Mouse (Mus musculus) kidney, embryonic 16.5 days (tissue): ENCODE measurements around the gene Cers3. TPM values are rescaled to one million over a fixed set of nuclear protein-coding genes. Genes with fewer than 3 reads are reported as not detected.
A peak's percentile ranks its signal among the peaks of the same experiment; 100 is the strongest.

ENCODE experiments used
- ATAC-seq: fragments of 200-750 bp; cut with Nextera tagmentation; 2 replicates; pipeline ENCODE4 v1.8.0; 2017; ENCODE audit warnings: moderate TSS enrichment; ENCODE audit not compliant: low FRiP score, low TSS enrichment
- H3K27ac ChIP-seq: fragments of 300-500 bp; sonication (generic); 2 replicates; pipeline ENCODE4 v1.5.1; 2014; ENCODE audit warnings: low read length
- H3K27me3 ChIP-seq: fragments of 300-500 bp; sonication (generic); 2 replicates; pipeline ENCODE4 v1.6.1; 2014; ENCODE audit warnings: low read length, control low read depth, mixed read lengths; ENCODE audit not compliant: insufficient read depth
- H3K36me3 ChIP-seq: fragments of 300-500 bp; sonication (generic); 2 replicates; pipeline ENCODE4 v1.6.1; 2014; ENCODE audit warnings: low read length, control low read depth, mixed read lengths; ENCODE audit not compliant: insufficient read depth
- H3K4me1 ChIP-seq: fragments of 300-500 bp; sonication (generic); 2 replicates; pipeline ENCODE4 v1.6.1; 2014; ENCODE audit warnings: low read length, control low read depth, mixed read lengths; ENCODE audit not compliant: insufficient read depth
- H3K4me2 ChIP-seq: fragments of 300-500 bp; sonication (generic); replicated peaks from 2 replicates; pipeline ENCODE4 v1.6.1; 2014; ENCODE audit warnings: low read depth, low read length
- H3K4me3 ChIP-seq: fragments of 300-500 bp; sonication (generic); 2 replicates; pipeline ENCODE4 v1.5.1; 2014; ENCODE audit warnings: mild to moderate bottlenecking, low read length
- H3K9ac ChIP-seq: fragments of 300-500 bp; sonication (generic); replicated peaks from 2 replicates; pipeline ENCODE4 v1.6.1; 2014; ENCODE audit warnings: low read length
- H3K9me3 ChIP-seq: fragments of 300-500 bp; sonication (generic); 2 replicates; pipeline ENCODE4 v1.6.1; 2016; ENCODE audit warnings: low read length, control low read depth
- WGBS: fragments of 180-500 bp; shearing (Covaris S2); extraction: QIAGEN DNeasy Blood & Tissue Kit; methylation state at CpG from one replicate; pipeline ENCODE4 v1.1.7; 2014; 5-methylcytosine and 5-hydroxymethylcytosine counted together
- polyA plus RNA-seq: library from polyadenylated mRNA; unstranded; fragments of >200 nt; fragmentation: Nextera tagmentation; extraction: Ambion mirVana; gene quantifications from 2 replicates; pipeline ENCODE4 v1.2.1, GENCODE M21; 2015

The Cers3 gene
- polyA plus RNA-seq, 1 experiment from 2014 or later: 2.7 TPM

- 70% methylated on average over 3 of the region's 3 CpGs for WGBS
- Histone ChIP-seq H3K4me3 (no peak overlapping the region), H3K9me3 (no peaks in the 10 kb centered on the region), H3K4me2 (no peak overlapping the region), H3K36me3 (no peaks in the 10 kb centered on the region), H3K9ac (no peak overlapping the region), H3K4me1 (no peaks in the 10 kb centered on the region), H3K27me3 (no peaks in the 10 kb centered on the region), H3K27ac (no peak overlapping the region)
- no peak for ATAC-seq
These were observed 27.4 kb downstream of the Cers3 start for GRCm38 (mm10) chr7:66770706-66771105.

- WGBS: 67% methylated on average over 6 of the region's 6 CpGs
- Histone ChIP-seq H3K4me3 (no peak overlapping the region), H3K9me3 (no peaks in the 10 kb centered on the region), H3K27me3 (no peaks in the 10 kb centered on the region), H3K4me2 (no peak overlapping the region), H3K36me3 (no peaks in the 10 kb centered on the region), H3K27ac (no peak overlapping the region), H3K4me1 (no peaks in the 10 kb centered on the region), H3K9ac (no peak overlapping the region)
- ATAC-seq: no peak
These were observed 27.9 kb downstream of the Cers3 start for GRCm38 (mm10) chr7:66771252-66771651.

- H3K9ac ChIP-seq: no peak overlapping the region
- peak overlapping the region; percentile 63 for H3K27ac ChIP-seq
- WGBS: 40% methylated on average over 2 of the region's 2 CpGs
These were observed 36.1 kb downstream of the Cers3 start for GRCm38 (mm10) chr7:66779411-66779810.

GRCm38 (mm10) chr7:66779944-66780942 is 36.9 kb downstream of the Cers3 start:
- no peak overlapping the region for H3K4me3 ChIP-seq
- 46% methylated on average over 10 of the region's 10 CpGs for WGBS
- H3K36me3 ChIP-seq: no peaks in the 10 kb centered on the region
- no peak overlapping the region for H3K4me2 ChIP-seq
- H3K9me3 ChIP-seq: no peaks in the 10 kb centered on the region
- H3K27me3 ChIP-seq: no peaks in the 10 kb centered on the region
- H3K9ac ChIP-seq: no peak overlapping the region
- ATAC-seq: peak; percentile 89
- peaks cover 15% of the 10 kb centered on the region for H3K4me1 ChIP-seq
- H3K27ac ChIP-seq: peak overlapping the region; percentile 66

More at GRCm38 (mm10) chr7:66779411-66779810, 36.1 kb downstream of the Cers3 start:
- H3K9me3 ChIP-seq: no peaks in the 10 kb centered on the region
- no peak for ATAC-seq
- H3K27me3 ChIP-seq: no peaks in the 10 kb centered on the region
- H3K4me1 ChIP-seq: peaks cover 15% of the 10 kb centered on the region
- no peaks in the 10 kb centered on the region for H3K36me3 ChIP-seq
- H3K4me3 ChIP-seq: no peak overlapping the region
- H3K4me2 ChIP-seq: no peak overlapping the region

GRCm38 (mm10) chr7:66786476-66786875 is 43.2 kb downstream of the Cers3 start:
- no peak overlapping the region for H3K4me3 ChIP-seq
- H3K9ac ChIP-seq: no peak overlapping the region
- H3K27me3 ChIP-seq: no peaks in the 10 kb centered on the region
- no peaks in the 10 kb centered on the region for H3K9me3 ChIP-seq
- ATAC-seq: no peak
- no peak overlapping the region for H3K4me2 ChIP-seq
- WGBS: 68% methylated on average over 3 of the region's 3 CpGs
- H3K4me1 ChIP-seq: peaks cover 17% of the 10 kb centered on the region
- no peaks in the 10 kb centered on the region for H3K36me3 ChIP-seq
- H3K27ac ChIP-seq: no peak overlapping the region

GRCm38 (mm10) chr7:66787816-66788215 is 44.5 kb downstream of the Cers3 start:
- Histone ChIP-seq H3K27ac (peak overlapping the region; percentile 29; the same call in 1 of the 2 replicates), H3K4me2 (no peak overlapping the region), H3K36me3 (no peaks in the 10 kb centered on the region), H3K4me3 (no peak overlapping the region), H3K9me3 (no peaks in the 10 kb centered on the region), H3K9ac (no peak overlapping the region), H3K4me1 (peaks cover 17% of the 10 kb centered on the region), H3K27me3 (no peaks in the 10 kb centered on the region)
- 51% methylated on average over 2 of the region's 2 CpGs for WGBS
- no peak for ATAC-seq

- ATAC-seq: peak; percentile 73
- WGBS: 19% methylated on average over 8 of the region's 8 CpGs
- peak overlapping the region; percentile 44 for H3K27ac ChIP-seq
- H3K9me3 ChIP-seq: no peaks in the 10 kb centered on the region
- no peak overlapping the region for H3K4me2 ChIP-seq
- no peaks in the 10 kb centered on the region for H3K27me3 ChIP-seq
- H3K4me3 ChIP-seq: no peak overlapping the region
- no peaks in the 10 kb centered on the region for H3K36me3 ChIP-seq
- H3K4me1 ChIP-seq: peaks cover 17% of the 10 kb centered on the region
- H3K9ac ChIP-seq: no peak overlapping the region
These were observed 46.8 kb downstream of the Cers3 start for GRCm38 (mm10) chr7:66789860-66790748.

- H3K27ac ChIP-seq: peak overlapping the region; percentile 44; the same call in 1 of the 2 replicates
- no peak overlapping the region for H3K4me3 ChIP-seq
- peaks cover 17% of the 10 kb centered on the region for H3K4me1 ChIP-seq
- no peak for ATAC-seq
- no peak overlapping the region for H3K9ac ChIP-seq
- no peak overlapping the region for H3K4me2 ChIP-seq
- no peaks in the 10 kb centered on the region for H3K36me3 ChIP-seq
- 76% methylated on average over 3 of the region's 3 CpGs for WGBS
- H3K27me3 ChIP-seq: no peaks in the 10 kb centered on the region
- H3K9me3 ChIP-seq: no peaks in the 10 kb centered on the region
These were observed 47.7 kb downstream of the Cers3 start for GRCm38 (mm10) chr7:66791022-66791421.

GRCm38 (mm10) chr7:66796909-66797308 is 53.6 kb downstream of the Cers3 start:
- 24% methylated on average over 1 of the region's 1 CpGs for WGBS
- ATAC-seq: no peak
- H3K4me1 ChIP-seq: peaks cover 3% of the 10 kb centered on the region; the same call in 1 of the 2 replicates

More at GRCm38 (mm10) chr7:66796909-66797308, 53.6 kb downstream of the Cers3 start:
- H3K4me2 ChIP-seq: no peak overlapping the region
- H3K36me3 ChIP-seq: no peaks in the 10 kb centered on the region
- no peaks in the 10 kb centered on the region for H3K27me3 ChIP-seq
- H3K9ac ChIP-seq: no peak overlapping the region
- no peak overlapping the region for H3K27ac ChIP-seq
- H3K4me3 ChIP-seq: no peak overlapping the region
- H3K9me3 ChIP-seq: no peaks in the 10 kb centered on the region
